Mouse (Mus musculus) lung, adult 2 months (tissue): ENCODE data around the gene Sphk2. TPM values are rescaled to one million over a fixed set of nuclear protein-coding genes. Genes with fewer than 3 reads are reported as not detected.

ENCODE experiments used
- DNase-seq: peaks from one replicate; pipeline ENCODE4 v3.0.0; 2022
- H3K4me1 ChIP-seq: fragments of 200-500 bp; 2 replicates; pipeline ENCODE4 v1.6.1; 2011; ENCODE audit warnings: low read length; ENCODE audit not compliant: control insufficient read depth, insufficient read depth
- H3K4me3 ChIP-seq: fragments of 200-500 bp; replicated peaks from 2 replicates; pipeline ENCODE3; 2011; ENCODE audit warnings: low read depth, mild to moderate bottlenecking, control low read depth, low read length; ENCODE audit errors: extremely low read depth
- CTCF ChIP-seq: fragments of 200-500 bp; IDR thresholded peaks from 2 replicates; pipeline ENCODE4 v1.5.1; 2011; ENCODE audit warnings: mild to moderate bottlenecking, low read length, control low read depth; ENCODE audit not compliant: insufficient read depth
- POLR2A ChIP-seq: fragments of 200-500 bp; IDR thresholded peaks from 2 replicates; pipeline ENCODE4 v1.6.1; 2011; ENCODE audit warnings: low read depth, mild to moderate bottlenecking, control low read depth, low read length, borderline replicate concordance; ENCODE audit errors: extremely low read depth
- WGBS: fragments of 180-500 bp; shearing (Covaris S2); methylation state at CpG from one replicate; pipeline ENCODE4 v1.1.7; 2018; 5-methylcytosine and 5-hydroxymethylcytosine counted together
- polyA plus RNA-seq: library from polyadenylated mRNA; depleted of rRNA; stranded (reverse); fragments of >200 nt; gene quantifications from 2 replicates; pipeline ENCODE4 v1.2.3, GENCODE M21; 2012

Gene Sphk2
- polyA plus RNA-seq, 1 experiment: 62.4 TPM

GRCm38 (mm10) chr7:45708221-45708761 is 9.5 kb downstream of the Sphk2 start:
- Histone ChIP-seq H3K4me3 (peak overlapping the region; percentile 48), H3K4me1 (peaks cover 16% of the 10 kb centered on the region)
- TF ChIP-seq CTCF: no peak
- 0 out of 2 replicates have a peak, but pooled peaks have one; percentile 9 for TF ChIP-seq POLR2A
- WGBS: 26% methylated on average over 13 of the region's 13 CpGs
- DNase-seq: no peak

- peak; percentile 98 for DNase-seq
- under 1% methylated on average over 27 of the region's 27 CpGs for WGBS
- TF ChIP-seq POLR2A (peak; percentile 94; the same call in 1 of the 2 replicates), CTCF (no peak)
- peak overlapping the region; percentile 73 for H3K4me3 ChIP-seq
- peaks cover 14% of the 10 kb centered on the region for H3K4me1 ChIP-seq
These were observed 10.3 kb downstream of the Sphk2 start for GRCm38 (mm10) chr7:45707375-45707967.

- WGBS: 2% methylated on average over 29 of the region's 45 CpGs
- DNase-seq: peak; percentile 82
- Histone ChIP-seq H3K4me3 (peak overlapping the region; percentile 82), H3K4me1 (peaks cover 14% of the 10 kb centered on the region)
- TF ChIP-seq CTCF (no peak), POLR2A (peak; percentile 64; the same call in 1 of the 2 replicates)
These were observed 11.0 kb downstream of the Sphk2 start for GRCm38 (mm10) chr7:45706721-45707241.

GRCm38 (mm10) chr7:45705873-45706281 is 11.9 kb downstream of the Sphk2 start:
- peak; percentile 76; the same call in 1 of the 2 replicates for TF ChIP-seq POLR2A
- TF ChIP-seq CTCF: no peak
- Histone ChIP-seq H3K4me3 (peak overlapping the region; percentile 82), H3K4me1 (peaks cover 14% of the 10 kb centered on the region)
- WGBS: 0% methylated on average over 7 of the region's 7 CpGs
- DNase-seq: peak; percentile 73

GRCm38 (mm10) chr7:45705443-45705864 is 12.3 kb downstream of the Sphk2 start:
- peak overlapping the region; percentile 82 for H3K4me3 ChIP-seq
- TF ChIP-seq CTCF: no peak
- DNase-seq: no peak
- peaks cover 14% of the 10 kb centered on the region for H3K4me1 ChIP-seq
- under 1% methylated on average over 21 of the region's 21 CpGs for WGBS

- under 1% methylated on average over 36 of the region's 36 CpGs for WGBS
- Histone ChIP-seq H3K4me1 (peaks cover 14% of the 10 kb centered on the region), H3K4me3 (peak within 1 kb of the TSS; percentile 82)
- TF ChIP-seq CTCF: no peak
- peak; percentile 85; the same call in 1 of the 2 replicates for TF ChIP-seq POLR2A
- DNase-seq: peak; percentile 98
These were observed 12.9 kb downstream of the Sphk2 start, which contains the start of gene Dbp for GRCm38 (mm10) chr7:45704730-45705442. Gene Dbp (plus strand): TSS chr7:45705088.

- TF ChIP-seq POLR2A (peak; percentile 95; the same call in 1 of the 2 replicates), CTCF (no peak)
- peaks cover 12% of the 10 kb centered on the region for H3K4me1 ChIP-seq
- no peak for DNase-seq
These were observed 13.7 kb downstream of the Sphk2 start for GRCm38 (mm10) chr7:45704046-45704559.

GRCm38 (mm10) chr7:45703521-45704033 is 14.2 kb downstream of the Sphk2 start:
- no peak for DNase-seq

More at GRCm38 (mm10) chr7:45704046-45704559, 13.7 kb downstream of the Sphk2 start:
- WGBS: 1% methylated on average over 13 of the region's 13 CpGs
- H3K4me3 ChIP-seq: peak overlapping the region; percentile 74

GRCm38 (mm10) chr7:45702809-45703520 is 14.8 kb downstream of the Sphk2 start:
- WGBS: 85% methylated on average over 17 of the region's 17 CpGs
- H3K4me3 ChIP-seq: no peak overlapping the region
- H3K4me1 ChIP-seq: peaks cover 5% of the 10 kb centered on the region
- no peak for DNase-seq
- TF ChIP-seq CTCF: no peak
- no peak for TF ChIP-seq POLR2A

More at GRCm38 (mm10) chr7:45703521-45704033, 14.2 kb downstream of the Sphk2 start:
- H3K4me1 ChIP-seq: peaks cover 11% of the 10 kb centered on the region
- no peak for TF ChIP-seq POLR2A
- TF ChIP-seq CTCF: no peak
- WGBS: 43% methylated on average over 12 of the region's 12 CpGs
- H3K4me3 ChIP-seq: peak overlapping the region; percentile 74
